Mouse (Mus musculus): Measurements from ENCODE around the gene Zglp1.

DNA sequence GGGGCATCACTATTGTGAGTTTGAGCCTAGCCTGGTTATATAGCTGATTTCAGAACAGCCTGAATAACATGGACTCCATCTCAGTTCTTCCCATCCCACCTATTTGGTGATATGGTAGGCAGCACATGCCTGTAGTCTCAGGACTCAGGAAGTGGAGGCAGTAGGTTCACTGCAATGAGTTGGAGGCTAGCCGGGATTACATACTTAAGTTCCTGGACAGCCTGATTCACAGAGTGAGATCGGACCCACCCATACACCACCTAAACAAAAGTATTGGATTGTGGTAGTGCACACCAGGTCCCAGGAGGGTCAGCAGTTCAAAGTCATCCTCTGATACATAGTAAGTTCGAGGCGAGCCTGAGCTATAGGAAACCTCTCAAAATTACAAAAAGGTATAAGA is 5.7 kb upstream of the Zglp1 start:
- no peak for TF ChIP-seq CTCF (IDR thresholded peaks at IDR 0.05; ENCODE audit: extremely low read depth, insufficient read depth, low read length)
- no peak for TF ChIP-seq POLR2A (IDR thresholded peaks at IDR 0.05; ENCODE audit: extremely low read depth, insufficient read depth, low read length)

Data from cortical plate, adult 2 months (tissue).